Mouse (Mus musculus): ENCODE results near the gene Pdilt. TPM values are rescaled to one million over a fixed set of nuclear protein-coding genes. Genes with fewer than 3 reads are reported as not detected.

Gene Pdilt
- polyA plus RNA-seq, 1 experiment from 2014 or later: 0.14 TPM

- no peaks in the 10 kb centered on the region for H3K9me3 ChIP-seq (replicated peaks)
- H3K9ac ChIP-seq (replicated peaks): no peak overlapping the region
- H3K27ac ChIP-seq (replicated peaks): no peak overlapping the region
- WGBS: 85% methylated on average over 4 of the region's 4 CpGs
- no peaks in the 10 kb centered on the region for H3K36me3 ChIP-seq
- no peaks in the 10 kb centered on the region for H3K4me1 ChIP-seq
- no peaks in the 10 kb centered on the region for H3K27me3 ChIP-seq (replicated peaks)
- H3K4me2 ChIP-seq: no peak overlapping the region
- ATAC-seq (ENCODE audit: low FRiP score): no peak
- no peak overlapping the region for H3K4me3 ChIP-seq (replicated peaks)
Observed at GRCm38 (mm10) chr7:119490041-119490780, 33.1 kb downstream of the Pdilt start.

- H3K9ac ChIP-seq (replicated peaks): no peak overlapping the region
- WGBS: 87% methylated on average over 5 of the region's 5 CpGs
- H3K27ac ChIP-seq (replicated peaks): no peak overlapping the region
- H3K4me3 ChIP-seq (replicated peaks): no peak overlapping the region
- no peaks in the 10 kb centered on the region for H3K9me3 ChIP-seq (replicated peaks)
- ATAC-seq (ENCODE audit: low FRiP score): no peak
- no peaks in the 10 kb centered on the region for H3K4me1 ChIP-seq
- no peaks in the 10 kb centered on the region for H3K36me3 ChIP-seq
- H3K4me2 ChIP-seq: no peak overlapping the region
- no peaks in the 10 kb centered on the region for H3K27me3 ChIP-seq (replicated peaks)
Observed at GRCm38 (mm10) chr7:119486683-119487082, 36.6 kb downstream of the Pdilt start.

GRCm38 (mm10) chr7:119484154-119484553, 39.1 kb downstream of the Pdilt start:
- no peak for ATAC-seq (ENCODE audit: low FRiP score)
- Histone ChIP-seq H3K27me3 (replicated peaks) (0 out of 2 replicates have a peak, but pooled peaks cover 3% of the 10 kb centered on the region), H3K36me3 (no peaks in the 10 kb centered on the region), H3K4me2 (no peak overlapping the region), H3K9ac (replicated peaks) (no peak overlapping the region), H3K4me1 (no peaks in the 10 kb centered on the region), H3K27ac (replicated peaks) (no peak overlapping the region), H3K9me3 (replicated peaks) (no peaks in the 10 kb centered on the region), H3K4me3 (replicated peaks) (no peak overlapping the region)
- WGBS: 90% methylated on average over 4 of the region's 4 CpGs

- no peaks in the 10 kb centered on the region for H3K36me3 ChIP-seq
- 0 out of 2 replicates have a peak, but pooled peaks cover 3% of the 10 kb centered on the region for H3K27me3 ChIP-seq (replicated peaks)
Observed at GRCm38 (mm10) chr7:119479256-119479655, 44.0 kb downstream of the Pdilt start, which contains the start of gene Umod. Gene Umod (minus strand): TSS chr7:119479282.

GRCm38 (mm10) chr7:119476500-119477389, 46.5 kb downstream of the Pdilt start:
- no peak for ATAC-seq (ENCODE audit: low FRiP score)
- H3K4me1 ChIP-seq: no peaks in the 10 kb centered on the region

More at GRCm38 (mm10) chr7:119479256-119479655, 44.0 kb downstream of the Pdilt start, which contains the start of gene Umod:
- H3K4me1 ChIP-seq: no peaks in the 10 kb centered on the region
- no peak within 1 kb of the TSS for H3K4me3 ChIP-seq (replicated peaks)
- no peak within 1 kb of the TSS for H3K4me2 ChIP-seq
- H3K9me3 ChIP-seq (replicated peaks): no peaks in the 10 kb centered on the region
- H3K9ac ChIP-seq (replicated peaks): no peak within 1 kb of the TSS
- no peak for ATAC-seq (ENCODE audit: low FRiP score)
- H3K27ac ChIP-seq (replicated peaks): no peak within 1 kb of the TSS

GRCm38 (mm10) chr7:119459185-119459584, 64.1 kb downstream of the Pdilt start, which contains the start of gene Gp2:
Gene Gp2 (minus strand): TSS chr7:119459285.
- Histone ChIP-seq H3K4me2 (no peak within 1 kb of the TSS), H3K9ac (replicated peaks) (no peak within 1 kb of the TSS), H3K27me3 (replicated peaks) (no peaks in the 10 kb centered on the region), H3K4me3 (replicated peaks) (no peak within 1 kb of the TSS), H3K4me1 (no peaks in the 10 kb centered on the region), H3K9me3 (replicated peaks) (no peaks in the 10 kb centered on the region), H3K36me3 (no peaks in the 10 kb centered on the region), H3K27ac (replicated peaks) (no peak within 1 kb of the TSS)
- WGBS: 95% methylated on average over 6 of the region's 6 CpGs
- no peak for ATAC-seq (ENCODE audit: low FRiP score)

More at GRCm38 (mm10) chr7:119476500-119477389, 46.5 kb downstream of the Pdilt start:
- no peaks in the 10 kb centered on the region for H3K9me3 ChIP-seq (replicated peaks)
- 83% methylated on average over 33 of the region's 33 CpGs for WGBS
- H3K9ac ChIP-seq (replicated peaks): no peak overlapping the region
- H3K4me2 ChIP-seq: no peak overlapping the region
- 0 out of 2 replicates have a peak, but pooled peaks cover 3% of the 10 kb centered on the region for H3K27me3 ChIP-seq (replicated peaks)
- H3K36me3 ChIP-seq: no peaks in the 10 kb centered on the region
- H3K4me3 ChIP-seq (replicated peaks): no peak overlapping the region
- H3K27ac ChIP-seq (replicated peaks): no peak overlapping the region

- no peak overlapping the region for H3K27ac ChIP-seq (replicated peaks)
- H3K4me2 ChIP-seq: no peak overlapping the region
- ATAC-seq (ENCODE audit: low FRiP score): no peak
- H3K4me1 ChIP-seq: no peaks in the 10 kb centered on the region
- H3K9me3 ChIP-seq (replicated peaks): no peaks in the 10 kb centered on the region
- no peaks in the 10 kb centered on the region for H3K27me3 ChIP-seq (replicated peaks)
- no peak overlapping the region for H3K4me3 ChIP-seq (replicated peaks)
- H3K9ac ChIP-seq (replicated peaks): no peak overlapping the region
- WGBS: 74% methylated on average over 7 of the region's 7 CpGs
- no peaks in the 10 kb centered on the region for H3K36me3 ChIP-seq
Observed at GRCm38 (mm10) chr7:119454192-119454591, 69.1 kb downstream of the Pdilt start.

- no peaks in the 10 kb centered on the region for H3K27me3 ChIP-seq (replicated peaks)
- H3K27ac ChIP-seq (replicated peaks): no peak overlapping the region
- no peaks in the 10 kb centered on the region for H3K9me3 ChIP-seq (replicated peaks)
- no peaks in the 10 kb centered on the region for H3K4me1 ChIP-seq
- no peak overlapping the region for H3K9ac ChIP-seq (replicated peaks)
- H3K4me3 ChIP-seq (replicated peaks): no peak overlapping the region
- no peaks in the 10 kb centered on the region for H3K36me3 ChIP-seq
- no peak for ATAC-seq (ENCODE audit: low FRiP score)
- no peak overlapping the region for H3K4me2 ChIP-seq
- 65% methylated on average over 4 of the region's 4 CpGs for WGBS
Observed at GRCm38 (mm10) chr7:119443849-119444248, 79.4 kb downstream of the Pdilt start.

- H3K36me3 ChIP-seq: no peaks in the 10 kb centered on the region
- H3K27ac ChIP-seq (replicated peaks): no peak overlapping the region
- no peaks in the 10 kb centered on the region for H3K4me1 ChIP-seq
- no peak overlapping the region for H3K9ac ChIP-seq (replicated peaks)
- ATAC-seq (ENCODE audit: low FRiP score): no peak
- H3K27me3 ChIP-seq (replicated peaks): no peaks in the 10 kb centered on the region
- WGBS: 86% methylated on average over 1 of the region's 1 CpGs
- H3K9me3 ChIP-seq (replicated peaks): no peaks in the 10 kb centered on the region
- no peak overlapping the region for H3K4me3 ChIP-seq (replicated peaks)
- H3K4me2 ChIP-seq: no peak overlapping the region
Observed at GRCm38 (mm10) chr7:119441938-119442337, 81.4 kb downstream of the Pdilt start.

Measured in neural tube, embryonic 15.5 days (tissue).